Mouse (Mus musculus) E14TG2a.4 (cell line): ENCODE results near the gene Atp13a5.

Experiments
- H3K27me3 ChIP-seq: 2 replicates; pipeline ENCODE4 v1.6.1; 2014; ENCODE audit warnings: low read length, control low read depth; ENCODE audit not compliant: insufficient read depth
- H3K36me3 ChIP-seq: 2 replicates; pipeline ENCODE4 v1.6.1; 2014; ENCODE audit warnings: low read length, control low read depth; ENCODE audit not compliant: insufficient read depth
- H3K4me1 ChIP-seq: replicated peaks from 2 replicates; pipeline ENCODE4 v1.6.1; 2014; ENCODE audit warnings: low read depth, low read length, control low read depth
- H3K4me3 ChIP-seq: replicated peaks from 2 replicates; pipeline ENCODE4 v1.5.1; 2014; ENCODE audit warnings: mild to moderate bottlenecking, low read length
- H3K9me3 ChIP-seq: 2 replicates; pipeline ENCODE4 v1.6.1; 2014; ENCODE audit warnings: low read length, control low read depth
- CTCF ChIP-seq: conservative IDR thresholded peaks from 2 replicates; pipeline ENCODE4 v1.5.1; 2014; ENCODE audit warnings: low read length
- NANOG ChIP-seq: IDR thresholded peaks from 2 replicates; pipeline ENCODE4 v1.6.1; 2014; ENCODE audit warnings: borderline replicate concordance, low read length, mixed read lengths
- POU5F1 ChIP-seq: IDR thresholded peaks from 2 replicates; pipeline ENCODE4 v1.6.1; 2014; ENCODE audit warnings: low read length, borderline replicate concordance

Gene Atp13a5

GRCm38 (mm10) chr16:29216395-29217295, 161.9 kb downstream of the Atp13a5 start:
- H3K4me1 ChIP-seq, result no peaks in the 10 kb centered on the region

DNA sequence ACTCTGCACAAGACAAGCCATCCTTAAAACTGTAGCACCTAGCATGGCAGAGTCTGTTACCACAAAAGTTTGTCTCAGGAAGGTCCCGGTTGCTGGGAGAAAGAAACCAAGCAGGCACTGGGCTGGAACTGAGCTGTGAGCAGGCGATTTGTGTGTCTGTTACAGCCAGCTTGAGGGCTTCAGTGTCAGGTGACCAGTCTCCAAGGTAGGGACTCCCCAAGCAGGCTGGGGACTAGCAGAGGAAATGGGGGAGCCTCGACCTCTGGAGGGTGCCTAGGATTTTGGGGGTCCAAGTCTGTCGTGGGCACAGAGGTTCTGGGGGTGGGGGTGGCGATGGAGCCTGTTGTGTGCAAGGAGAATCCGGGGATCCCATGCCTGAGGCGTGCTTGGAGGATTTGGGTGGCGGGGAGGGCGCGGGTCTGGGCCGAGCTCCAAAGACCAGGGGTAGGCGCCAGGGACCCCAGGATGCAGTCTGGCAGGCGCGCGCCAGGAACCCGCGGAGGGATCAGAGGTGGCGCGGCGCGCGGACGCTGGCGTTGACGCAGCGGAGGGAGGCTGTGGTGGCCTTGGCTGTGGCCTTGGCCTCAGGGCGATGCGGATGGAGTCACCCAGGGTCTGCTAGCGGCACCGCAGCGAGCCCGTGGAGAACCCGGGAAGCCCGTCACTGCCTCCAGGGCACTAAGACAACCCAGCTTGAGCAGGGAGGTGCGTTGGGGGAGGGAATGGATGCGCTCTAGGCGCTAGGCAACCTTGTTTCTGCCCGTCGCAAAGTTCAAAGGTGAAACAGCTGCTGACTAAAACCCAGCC, 168.7 kb downstream of the Atp13a5 start, which contains the start of gene Hrasls:
Gene Hrasls (plus strand): TSS at position 91 of the 807 bp plus-strand sequence.
- Histone ChIP-seq H3K9me3 (no peaks in the 10 kb centered on the region; the same call in 1 of the 2 replicates), H3K4me1 (peaks cover 13% of the 10 kb centered on the region), H3K27me3 (peaks cover 43% of the 10 kb centered on the region), H3K36me3 (no peaks in the 10 kb centered on the region), H3K4me3 (peak within 1 kb of the TSS; percentile 74)
- no peak for TF ChIP-seq NANOG

More at GRCm38 (mm10) chr16:29216395-29217295, 161.9 kb downstream of the Atp13a5 start:
- peaks cover 2% of the 10 kb centered on the region for H3K27me3 ChIP-seq
- no peak for TF ChIP-seq POU5F1
- no peak for TF ChIP-seq NANOG
- no peak for TF ChIP-seq CTCF
- H3K9me3 ChIP-seq, result no peaks in the 10 kb centered on the region
- H3K36me3 ChIP-seq, result no peaks in the 10 kb centered on the region
- no peak overlapping the region for H3K4me3 ChIP-seq

- Histone ChIP-seq H3K4me1 (peaks cover 13% of the 10 kb centered on the region), H3K4me3 (no peak overlapping the region), H3K27me3 (peaks cover 43% of the 10 kb centered on the region), H3K9me3 (no peaks in the 10 kb centered on the region; the same call in 1 of the 2 replicates), H3K36me3 (no peaks in the 10 kb centered on the region)
- TF ChIP-seq CTCF (no peak), NANOG (no peak), POU5F1 (no peak)
Measured at GRCm38 (mm10) chr16:29208841-29209240, 169.7 kb downstream of the Atp13a5 start.

DNA sequence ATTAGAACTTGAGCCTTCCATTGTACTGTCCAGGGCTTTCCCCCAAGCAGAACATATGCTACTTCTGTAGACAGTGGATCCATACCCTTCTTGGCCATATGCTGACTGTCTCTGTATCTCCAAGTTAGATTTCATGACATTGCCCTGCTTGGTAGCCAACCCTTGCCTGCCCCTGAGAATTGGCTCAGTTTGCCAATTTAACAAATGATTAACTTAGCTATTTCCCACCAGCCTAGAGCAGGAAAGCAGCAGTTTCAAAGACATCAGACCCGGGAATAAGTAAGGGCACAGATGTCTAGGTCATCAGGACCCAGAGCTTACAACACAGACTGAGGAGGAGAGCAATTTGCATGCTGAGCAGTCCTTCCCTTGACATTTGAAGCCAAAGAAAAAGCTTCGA, 173.0 kb downstream of the Atp13a5 start:
- peaks cover 30% of the 10 kb centered on the region for H3K27me3 ChIP-seq
- H3K4me3 ChIP-seq, result no peak overlapping the region
- H3K9me3 ChIP-seq, result no peaks in the 10 kb centered on the region; the same call in 1 of the 2 replicates
- peaks cover 13% of the 10 kb centered on the region for H3K4me1 ChIP-seq
- TF ChIP-seq POU5F1, result no peak
- TF ChIP-seq CTCF, result no peak
- TF ChIP-seq NANOG, result no peak
- H3K36me3 ChIP-seq, result no peaks in the 10 kb centered on the region

DNA sequence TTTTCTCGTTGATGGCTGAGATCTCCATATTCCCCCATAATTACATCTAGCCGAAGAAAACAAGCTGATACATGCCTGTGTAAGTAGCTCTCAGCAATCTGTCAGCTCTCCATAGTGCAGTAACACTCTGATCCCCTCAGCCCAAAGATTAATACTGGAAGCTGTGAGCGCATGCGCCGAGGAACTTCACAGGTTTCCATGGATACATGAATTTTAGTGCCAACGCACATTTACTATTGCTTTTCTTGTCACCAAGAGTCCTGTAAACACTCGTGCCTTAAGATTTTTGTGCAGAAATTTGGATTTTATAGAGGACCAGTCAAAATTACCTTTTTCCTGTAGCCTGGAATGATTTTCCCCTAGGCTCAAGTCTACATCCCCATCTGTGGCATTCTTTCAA, 173.7 kb downstream of the Atp13a5 start:
- no peaks in the 10 kb centered on the region for H3K36me3 ChIP-seq
- H3K4me1 ChIP-seq, result peaks cover 9% of the 10 kb centered on the region
- H3K4me3 ChIP-seq, result no peak overlapping the region
- TF ChIP-seq CTCF (no peak), POU5F1 (no peak), NANOG (no peak)
- H3K27me3 ChIP-seq, result peaks cover 23% of the 10 kb centered on the region
- H3K9me3 ChIP-seq, result no peaks in the 10 kb centered on the region; the same call in 1 of the 2 replicates

DNA sequence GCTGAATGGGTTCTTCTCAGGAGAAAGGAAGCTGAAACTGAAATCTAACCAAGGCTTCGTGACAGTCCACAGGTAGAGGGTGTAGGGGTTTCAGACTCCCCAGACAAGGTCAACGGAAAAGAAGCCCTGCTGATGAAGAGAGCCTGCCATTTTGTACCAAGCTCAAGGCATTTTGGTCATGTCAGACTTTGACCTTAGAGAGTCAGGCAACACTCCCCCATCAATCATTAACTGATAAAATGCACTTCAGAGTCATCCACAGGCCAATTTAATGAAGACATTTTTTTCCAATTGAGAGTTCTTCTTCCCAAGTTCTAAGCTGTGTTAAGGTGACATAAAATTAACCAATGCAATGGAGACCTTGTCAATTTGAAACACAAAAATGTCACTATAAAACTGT, 177.4 kb downstream of the Atp13a5 start:
- no peak overlapping the region for H3K4me3 ChIP-seq
- no peaks in the 10 kb centered on the region for H3K36me3 ChIP-seq
- TF ChIP-seq CTCF, result no peak
- no peak for TF ChIP-seq NANOG
- TF ChIP-seq POU5F1, result no peak
- H3K4me1 ChIP-seq, result 0 out of 2 replicates have a peak, but pooled peaks cover 7% of the 10 kb centered on the region
- no peaks in the 10 kb centered on the region; the same call in 1 of the 2 replicates for H3K27me3 ChIP-seq
- no peaks in the 10 kb centered on the region for H3K9me3 ChIP-seq

GRCm38 (mm10) chr16:29198461-29198860, 180.1 kb downstream of the Atp13a5 start:
- Histone ChIP-seq H3K9me3 (no peaks in the 10 kb centered on the region), H3K4me3 (no peak overlapping the region), H3K4me1 (0 out of 2 replicates have a peak, but pooled peaks cover 7% of the 10 kb centered on the region), H3K27me3 (peaks cover 2% of the 10 kb centered on the region; the same call in 1 of the 2 replicates), H3K36me3 (no peaks in the 10 kb centered on the region)
- TF ChIP-seq NANOG, result no peak
- no peak for TF ChIP-seq CTCF
- TF ChIP-seq POU5F1, result no peak

DNA sequence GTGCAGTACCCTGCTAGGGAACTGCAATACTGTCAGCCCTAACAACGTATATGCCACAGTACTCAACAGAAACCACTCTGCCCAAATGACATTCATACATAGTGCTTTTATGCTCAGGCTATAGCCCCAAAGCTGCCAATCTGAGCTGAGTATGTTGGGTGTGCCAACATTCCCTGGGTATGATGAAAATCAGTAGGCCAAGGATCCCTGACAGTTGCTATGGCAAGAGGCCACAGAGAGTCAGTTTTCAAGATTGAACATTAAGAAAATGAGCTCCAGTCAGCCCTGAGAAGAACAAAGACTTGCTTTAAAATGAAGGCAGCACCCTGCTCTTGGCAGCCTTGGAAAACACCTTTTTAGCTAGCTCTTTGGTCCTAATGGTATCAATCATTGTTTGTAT, 183.4 kb downstream of the Atp13a5 start:
- Histone ChIP-seq H3K27me3 (peaks cover 4% of the 10 kb centered on the region; the same call in 1 of the 2 replicates), H3K4me1 (peaks cover 14% of the 10 kb centered on the region; the same call in 1 of the 2 replicates), H3K4me3 (no peak overlapping the region), H3K36me3 (no peaks in the 10 kb centered on the region), H3K9me3 (no peaks in the 10 kb centered on the region)
- TF ChIP-seq POU5F1 (no peak), CTCF (no peak), NANOG (no peak)
